ENCODE assay signal across 20 mouse cellular contexts in the genomic region with DNA sequence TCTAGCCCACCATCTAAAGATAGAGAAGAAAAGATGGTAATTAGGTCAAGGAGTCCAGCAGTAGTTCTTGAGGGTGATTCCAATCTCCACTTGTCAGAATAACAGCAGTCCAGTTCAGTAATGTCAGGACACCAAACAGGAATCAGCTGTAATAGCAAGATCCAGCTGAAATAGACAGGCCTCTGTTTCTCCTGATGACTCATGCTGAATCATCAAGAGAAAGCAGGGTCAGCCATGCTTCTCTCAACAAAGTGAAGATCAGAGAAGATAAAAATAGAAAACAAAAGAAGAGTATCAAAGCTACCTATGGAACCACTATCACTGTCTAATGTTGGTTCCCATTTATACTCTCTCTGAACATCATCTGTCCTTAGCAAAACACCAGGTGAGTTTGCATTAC.
"Had no signal": no experiment of that assay in that cellular context is flagged by ENCODE, and none has a peak within 500 bp of the region (broad histone marks: within the 10 kb centered on the region; RNA-seq: fewer than 3 reads in every experiment).

No protein-coding gene starts in this region.

- H3K4me3 ChIP-seq: lung, embryonic 15.5 days; megakaryocyte, embryonic 14.5 days; midbrain, embryonic 10.5 days; midbrain, embryonic 12.5 days; myocyte; neural tube, embryonic 13.5 days; neural tube, embryonic 15.5 days had no signal

- H3K27ac ChIP-seq: lung, embryonic 15.5 days; macrophage; midbrain, embryonic 10.5 days; midbrain, embryonic 12.5 days; neural tube, embryonic 13.5 days; neural tube, embryonic 15.5 days had no signal

- H3K36me3 ChIP-seq: lung, embryonic 15.5 days; midbrain, embryonic 10.5 days; midbrain, embryonic 12.5 days; neural tube, embryonic 13.5 days; neural tube, embryonic 15.5 days had no signal

- H3K9ac ChIP-seq: lung, embryonic 15.5 days; midbrain, embryonic 12.5 days; neural tube, embryonic 13.5 days; neural tube, embryonic 15.5 days had no signal

- H3K4me1 ChIP-seq: lung, embryonic 15.5 days; megakaryocyte, embryonic 14.5 days; midbrain, embryonic 10.5 days; midbrain, embryonic 12.5 days; neural tube, embryonic 13.5 days; neural tube, embryonic 15.5 days had no signal

- H3K9me3 ChIP-seq: lung, embryonic 15.5 days; megakaryocyte, embryonic 14.5 days; midbrain, embryonic 10.5 days; midbrain, embryonic 12.5 days; neural tube, embryonic 13.5 days; neural tube, embryonic 15.5 days had no signal

- DNase-seq: lung, adult 2 months; lung, postnatal 14 days; lung, postnatal 36 days; midbrain, embryonic 14.5 days; retina, postnatal 1 day; right cerebral cortex, adult 18-20 months; right cerebral cortex, postnatal 25 days; right cerebral cortex, postnatal 4 days; spleen, adult 18-20 months; thymus, adult 18-20 months; thymus, postnatal 14 days; thymus, postnatal 36 days had no signal
